Mouse (Mus musculus) kidney, adult 2 months (tissue): Measurements from ENCODE around the gene Psma6.

Experiments used
- CTCF ChIP-seq: fragments of 200-500 bp; conservative IDR thresholded peaks from 2 replicates; pipeline ENCODE4 v1.5.1; 2011; ENCODE audit warnings: low read depth, mild to moderate bottlenecking, control low read depth, low read length, moderate library complexity, mixed read lengths; ENCODE audit not compliant: insufficient read depth, insufficient read length
- POLR2A ChIP-seq: fragments of 200-500 bp; IDR thresholded peaks from one replicate; pipeline ENCODE4 v1.6.1; 2011; ENCODE audit warnings: low read depth, low read length, control low read depth

DNA sequence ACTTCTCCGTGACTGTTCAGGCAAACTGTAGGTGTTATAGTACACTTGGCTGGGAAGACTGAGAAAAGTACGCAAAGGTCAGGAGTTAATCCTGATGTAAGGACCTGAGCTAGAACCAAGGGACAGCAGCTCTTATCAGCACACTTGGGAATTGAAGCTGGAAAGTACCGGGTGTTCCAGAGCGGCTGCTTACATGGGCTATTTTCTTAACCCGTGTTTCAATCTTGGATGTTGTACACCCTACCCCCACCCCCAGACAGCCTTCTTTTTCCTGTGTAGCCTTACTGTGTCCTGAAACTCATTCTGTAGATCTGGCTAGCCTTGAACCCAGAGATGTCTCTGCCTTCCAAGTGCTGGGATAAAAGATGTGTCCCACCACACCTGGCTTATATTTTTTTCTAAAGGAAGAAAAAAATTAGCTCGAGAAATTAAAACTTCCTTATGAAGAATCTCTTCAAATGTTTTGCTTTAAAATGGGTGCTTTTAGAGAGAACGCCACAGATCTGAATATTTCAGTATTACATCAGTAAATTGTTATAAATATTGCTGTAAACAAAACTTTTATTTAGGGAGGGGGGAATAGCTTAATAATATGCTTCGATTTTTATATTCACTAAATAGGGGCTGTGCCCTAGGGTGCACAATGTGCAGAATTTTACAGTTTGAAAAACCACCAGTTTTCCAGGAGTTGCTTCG lies 13.7 kb downstream of the Psma6 start:
- TF ChIP-seq CTCF (no peak), POLR2A (no peak)
